Mouse (Mus musculus) CH12F3 (cell line): ENCODE results near the gene Rasgef1b.

Experiments
- in situ Hi-C: fragments of 300-500 bp; cut with MboI; formaldehyde crosslinking; loops from 2 replicates; pipeline ENCODE4 v1.14.3; 2020; ENCODE audit warnings: low sequenced_read_pairs

Rasgef1b gene

DNA sequence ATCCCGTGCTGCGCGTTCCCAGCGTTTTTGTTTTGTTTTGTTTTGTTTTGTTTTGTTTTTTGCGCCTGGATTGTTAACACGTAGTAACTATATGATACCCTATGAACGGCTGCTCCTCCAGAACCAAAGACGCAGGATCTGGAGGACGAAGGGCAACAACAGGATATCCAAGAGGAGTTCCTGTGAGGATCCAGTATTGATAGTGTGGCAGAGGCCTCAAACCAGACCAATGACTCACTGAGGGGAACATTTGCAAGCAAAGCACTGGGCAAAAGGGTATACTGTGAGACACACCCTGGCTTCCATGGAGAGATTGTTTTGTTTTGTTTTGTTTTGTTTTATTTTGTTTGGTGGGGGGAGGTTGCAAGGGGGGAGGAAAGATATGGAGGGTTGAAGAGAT is 348.0 kb downstream of the Rasgef1b start:
- in situ Hi-C loops, result no loop called here

DNA sequence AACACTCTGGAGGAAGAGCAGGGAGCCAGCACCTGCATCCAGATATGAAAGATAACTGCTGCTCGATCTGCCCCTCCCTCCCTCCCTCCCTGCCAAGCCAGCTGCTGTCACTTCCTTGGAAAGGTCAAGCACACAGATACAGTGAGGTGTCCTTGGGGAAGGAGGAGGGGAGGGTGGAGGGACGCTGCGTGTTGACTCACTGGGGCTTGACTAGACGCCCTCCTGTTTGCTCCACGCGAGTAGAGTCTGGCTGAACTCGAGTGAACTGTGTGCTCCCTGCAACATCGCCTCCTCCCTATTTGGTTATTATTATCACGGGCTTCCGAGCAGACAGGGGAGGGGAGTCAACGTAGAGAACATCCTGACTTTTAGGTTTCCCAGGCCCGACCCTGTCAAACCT is 348.7 kb downstream of the Rasgef1b start:
- in situ Hi-C loops, result no loop called here

DNA sequence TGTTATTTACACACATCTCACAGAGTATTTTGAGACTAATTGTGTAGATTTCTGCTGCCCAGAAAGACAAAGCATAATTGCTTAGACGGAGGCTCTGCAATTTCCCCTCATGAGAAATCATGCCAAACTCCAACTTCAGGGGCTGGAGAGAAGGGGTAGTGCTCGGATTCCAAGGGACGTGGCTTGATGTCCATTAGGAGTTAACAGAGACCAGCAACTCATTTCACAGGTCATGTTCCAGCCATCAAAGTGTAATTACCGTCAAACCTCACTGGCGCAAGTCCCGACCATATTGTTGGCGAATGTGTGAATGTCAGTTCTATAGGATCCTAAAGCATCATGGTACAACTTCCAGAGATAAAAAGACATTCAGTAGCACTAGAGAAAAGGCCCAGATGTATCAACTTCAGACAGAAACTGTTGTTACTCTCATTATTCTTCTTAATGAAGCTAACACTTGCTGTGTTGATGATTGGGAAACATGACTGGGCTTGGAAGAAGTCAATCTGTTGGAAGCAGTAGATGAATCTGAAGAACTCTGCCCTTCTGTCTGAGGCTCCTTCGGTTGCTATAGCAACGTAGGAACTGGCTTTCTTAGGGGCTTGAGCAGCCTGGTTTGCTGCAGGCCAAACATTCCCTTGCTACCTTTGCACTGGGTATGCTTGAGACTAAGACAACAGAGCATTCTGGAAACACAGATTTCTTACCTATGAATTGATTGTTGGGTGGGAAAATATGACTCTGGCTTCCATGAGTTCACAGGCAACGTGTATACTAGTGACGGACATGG is 350.2 kb downstream of the Rasgef1b start:
- in situ Hi-C loops, result no loop called here

DNA sequence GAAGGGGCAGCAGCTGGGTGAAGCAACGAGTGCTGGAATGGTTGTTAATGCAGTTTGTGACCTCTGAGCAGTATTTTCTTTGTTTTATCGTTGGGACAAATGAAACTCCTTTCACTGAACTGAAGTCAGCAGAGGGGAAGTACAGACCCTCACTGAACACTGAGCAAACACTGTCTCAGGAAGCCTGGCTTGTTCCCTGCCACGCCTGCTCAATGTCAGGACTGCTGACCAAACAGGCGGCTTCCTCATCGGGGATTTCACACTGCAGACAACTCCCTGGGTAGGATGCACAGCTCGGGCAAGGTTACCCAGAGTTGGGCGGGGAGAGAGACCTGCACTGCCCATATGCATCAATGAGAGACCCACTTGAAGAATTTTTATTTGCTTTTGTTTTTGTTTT is 353.1 kb downstream of the Rasgef1b start:
- in situ Hi-C loops, result no loop called here

DNA sequence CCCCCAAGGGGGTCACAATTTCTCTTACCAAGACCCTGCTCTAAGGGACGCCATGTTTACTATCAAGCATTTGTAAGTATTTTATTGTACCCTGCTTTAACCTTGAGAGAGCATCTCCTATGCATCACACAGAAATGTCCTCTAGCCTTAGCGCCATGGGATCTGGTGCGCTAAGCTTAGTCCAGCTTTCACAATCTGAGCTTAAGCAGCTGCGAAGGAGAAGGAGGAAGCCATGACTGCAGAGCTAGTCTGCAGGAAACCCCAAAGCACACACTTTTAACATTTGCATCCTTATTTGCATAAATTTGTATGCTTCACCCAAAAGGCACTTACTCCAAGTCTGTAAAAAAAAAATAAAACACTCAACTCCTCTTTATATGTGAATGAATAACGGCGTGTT is 354.4 kb downstream of the Rasgef1b start:
- in situ Hi-C loops, result no loop called here

DNA sequence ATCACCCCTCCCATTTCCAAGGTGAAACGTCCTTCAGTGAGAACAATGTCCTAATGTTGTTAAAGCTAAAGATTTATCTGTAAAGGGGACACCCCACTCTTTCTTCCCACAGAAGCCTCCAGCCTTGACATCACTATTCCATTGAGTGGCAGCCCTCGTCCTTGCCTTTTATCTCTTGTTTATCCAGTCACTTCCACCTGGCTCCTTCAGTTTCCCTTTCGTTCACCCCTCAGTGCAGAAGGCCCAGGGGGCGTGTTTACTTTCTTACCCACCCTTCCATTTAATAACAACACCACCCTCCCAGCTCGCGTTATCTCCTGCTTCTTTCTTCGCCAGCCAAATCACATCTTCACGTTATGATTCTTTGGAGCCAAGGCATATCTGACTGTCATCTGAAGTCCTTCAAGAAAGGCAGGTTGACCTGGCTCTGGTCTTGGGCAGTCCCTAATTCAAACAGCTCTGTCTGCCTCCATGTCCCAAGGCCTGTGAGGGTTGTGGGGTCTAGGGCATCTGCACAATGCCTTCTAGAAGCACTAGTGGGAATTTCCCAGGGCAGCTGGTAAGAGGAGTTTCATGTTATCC is 355.2 kb downstream of the Rasgef1b start:
- in situ Hi-C loops, result no loop called here

GRCm38 (mm10) chr5:99370636-99371035 is 358.2 kb downstream of the Rasgef1b start:
- in situ Hi-C loops, result no loop called here

GRCm38 (mm10) chr5:99369256-99369655 is 359.6 kb downstream of the Rasgef1b start:
- in situ Hi-C loops, result no loop called here

GRCm38 (mm10) chr5:99368615-99369014 is 360.2 kb downstream of the Rasgef1b start:
- in situ Hi-C loops, result no loop called here

DNA sequence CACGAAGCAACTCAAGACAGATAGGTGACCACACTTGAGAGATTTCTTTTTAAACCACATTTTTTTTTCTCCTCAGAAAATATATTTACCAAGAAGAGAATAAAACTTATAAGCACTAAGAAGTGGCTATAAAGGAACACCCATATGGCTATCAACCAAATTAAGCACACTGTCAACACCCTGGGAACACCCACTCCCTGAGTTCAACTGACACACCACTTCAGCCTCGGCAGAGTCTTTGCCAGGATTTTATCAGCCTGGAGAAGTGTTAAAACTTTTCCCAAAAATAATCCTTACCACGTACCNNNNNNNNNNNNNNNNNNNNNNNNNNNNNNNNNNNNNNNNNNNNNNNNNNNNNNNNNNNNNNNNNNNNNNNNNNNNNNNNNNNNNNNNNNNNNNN is 368.3 kb downstream of the Rasgef1b start:
- in situ Hi-C loops, result no loop called here

GRCm38 (mm10) chr5:99359251-99359650 is 369.6 kb downstream of the Rasgef1b start:
- in situ Hi-C loops, result no loop called here

- in situ Hi-C loops, result no loop called here
Observed at GRCm38 (mm10) chr5:99354640-99355132, 374.2 kb downstream of the Rasgef1b start.

- in situ Hi-C loops, result no loop called here
Observed at GRCm38 (mm10) chr5:99350030-99350429, 378.8 kb downstream of the Rasgef1b start.

- in situ Hi-C loops, result no loop called here
Observed at GRCm38 (mm10) chr5:99348257-99348849, 380.5 kb downstream of the Rasgef1b start.

GRCm38 (mm10) chr5:99342527-99342926 is 386.3 kb downstream of the Rasgef1b start:
- in situ Hi-C loops, result no loop called here

DNA sequence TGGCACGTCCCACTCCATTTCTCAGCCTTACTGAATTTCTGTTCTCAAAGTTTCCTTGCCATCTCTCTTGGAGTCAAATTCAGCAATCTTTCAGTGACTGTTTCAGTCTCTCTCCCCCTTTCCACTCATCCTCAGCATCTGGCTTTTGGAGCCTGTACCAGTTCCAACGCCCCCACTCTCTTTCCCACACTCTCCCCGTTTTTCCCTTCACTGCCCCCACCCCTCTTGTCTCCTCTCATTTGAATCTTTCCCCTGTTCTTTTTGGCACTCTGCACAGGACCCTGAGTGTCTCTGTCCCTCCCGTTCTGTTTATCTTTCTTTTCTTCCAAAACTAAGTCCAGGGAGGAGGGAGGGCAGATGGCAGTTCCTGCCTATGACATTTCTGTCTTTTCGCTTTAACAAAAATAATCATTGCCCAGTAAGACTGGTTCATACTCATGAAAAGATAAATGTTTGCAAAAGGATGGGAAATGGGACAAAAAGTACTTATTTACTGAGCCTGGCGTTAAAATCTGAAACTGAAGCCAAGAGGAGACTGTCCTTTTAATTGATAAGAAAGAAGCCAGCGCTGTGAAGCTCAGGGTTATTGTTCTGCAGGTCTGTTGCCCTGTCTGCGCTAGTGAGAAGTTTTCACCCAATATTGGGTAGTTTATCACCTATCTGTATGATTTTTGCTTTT is 388.4 kb downstream of the Rasgef1b start:
- in situ Hi-C loops, result no loop called here

GRCm38 (mm10) chr5:99339790-99340189 is 389.1 kb downstream of the Rasgef1b start:
- in situ Hi-C loops, result no loop called here

DNA sequence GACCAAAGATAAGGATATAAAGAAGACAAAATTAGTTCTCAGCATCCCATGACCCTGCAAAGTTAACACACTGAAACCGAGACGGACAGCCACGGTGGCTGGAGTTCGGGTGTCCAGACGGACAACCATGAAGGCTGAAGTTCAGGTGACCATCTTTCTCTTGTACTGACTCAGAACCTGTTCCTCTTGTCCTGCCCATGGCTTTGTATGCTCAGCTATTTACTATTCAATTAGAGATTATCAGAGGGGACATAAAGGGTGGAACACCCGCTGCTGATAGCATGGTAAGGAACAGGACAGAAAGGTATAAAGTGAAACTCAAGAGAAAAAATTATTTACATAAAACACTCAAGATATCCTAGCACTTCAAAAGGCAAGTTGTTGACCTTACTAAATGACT is 390.0 kb downstream of the Rasgef1b start:
- in situ Hi-C loops, result no loop called here

DNA sequence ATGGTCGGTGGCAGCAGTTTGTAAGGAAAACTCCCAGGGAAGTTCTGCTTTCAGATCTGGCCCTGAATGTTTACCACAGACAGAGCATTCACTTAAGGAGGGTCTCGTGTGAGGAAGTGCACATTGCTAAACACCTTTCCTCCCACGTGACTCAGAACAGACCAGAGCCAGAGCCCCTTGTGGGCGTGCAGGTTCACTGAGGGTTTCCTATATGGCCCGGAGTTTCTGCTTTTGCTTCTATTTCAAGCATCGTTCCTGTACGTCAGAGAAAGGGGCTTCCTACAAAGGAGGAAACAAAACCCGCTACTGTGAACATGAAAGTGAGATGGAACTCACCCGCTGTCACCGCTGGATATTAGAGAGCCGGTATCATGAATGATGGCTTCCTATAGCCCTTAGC is 392.4 kb downstream of the Rasgef1b start:
- in situ Hi-C loops, result no loop called here

DNA sequence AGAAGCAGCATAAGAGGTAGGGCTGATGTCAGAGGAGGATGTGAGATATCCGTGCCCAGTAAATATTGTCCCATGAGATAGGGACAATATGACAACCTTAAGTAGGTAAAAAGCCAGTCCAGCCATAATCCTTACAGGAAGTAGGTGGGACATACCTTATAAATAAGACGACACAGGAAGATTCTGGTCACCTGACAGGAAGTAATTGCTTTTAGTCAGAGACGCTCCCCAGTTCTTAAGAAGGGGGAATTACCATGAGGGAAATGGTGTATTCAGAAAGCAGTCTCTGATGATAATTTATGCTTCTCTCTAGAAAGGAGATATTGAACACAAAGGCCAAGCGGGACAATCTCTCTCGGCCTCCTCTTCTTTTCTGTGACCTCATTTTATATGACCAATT is 394.8 kb downstream of the Rasgef1b start:
- in situ Hi-C loops, result no loop called here

GRCm38 (mm10) chr5:99332021-99332420 is 396.8 kb downstream of the Rasgef1b start:
- in situ Hi-C loops, result no loop called here

GRCm38 (mm10) chr5:99329065-99329464 is 399.8 kb downstream of the Rasgef1b start:
- in situ Hi-C loops, result no loop called here
